Mouse (Mus musculus) thymus, adult 2 months (tissue): ENCODE data around the gene Pcbp3. TPM values are rescaled to one million over a fixed set of nuclear protein-coding genes. Genes with fewer than 3 reads are reported as not detected.

Experiments used
- DNase-seq: peaks from one replicate; pipeline ENCODE4 v3.0.0; 2021
- H3K27ac ChIP-seq: fragments of 200-500 bp; 2 replicates; pipeline ENCODE4 v1.5.1; 2012; ENCODE audit warnings: low read length, control low read depth; ENCODE audit not compliant: control insufficient read depth, insufficient read depth
- H3K27me3 ChIP-seq: fragments of 200-500 bp; 2 replicates; pipeline ENCODE4 v1.6.1; 2012; ENCODE audit warnings: mild to moderate bottlenecking, low read length, moderate library complexity, mixed read lengths; ENCODE audit not compliant: control insufficient read depth, insufficient read depth
- H3K36me3 ChIP-seq: fragments of 200-500 bp; 2 replicates; pipeline ENCODE4 v1.6.1; 2012; ENCODE audit warnings: mild to moderate bottlenecking, low read length, moderate library complexity; ENCODE audit not compliant: control insufficient read depth, insufficient read depth
- H3K4me1 ChIP-seq: fragments of 200-500 bp; replicated peaks from 2 replicates; pipeline ENCODE4 v1.6.1; 2012; ENCODE audit warnings: low read length; ENCODE audit not compliant: control insufficient read depth, insufficient read depth
- H3K4me3 ChIP-seq: fragments of 200-500 bp; 2 replicates; pipeline ENCODE4 v1.5.1; 2012; ENCODE audit warnings: mild to moderate bottlenecking, low read length, control low read depth, moderate library complexity; ENCODE audit not compliant: control insufficient read depth, insufficient read depth
- CTCF ChIP-seq: fragments of 200-500 bp; IDR thresholded peaks from 2 replicates; pipeline ENCODE4 v1.5.1; 2012; ENCODE audit warnings: mild to moderate bottlenecking, control low read depth, low read length, moderate library complexity, borderline replicate concordance; ENCODE audit not compliant: control insufficient read depth, poor library complexity, insufficient read depth; ENCODE audit errors: extremely low read depth
- POLR2A ChIP-seq: fragments of 200-500 bp; IDR thresholded peaks from 2 replicates; pipeline ENCODE4 v1.6.1; 2012; ENCODE audit warnings: mild to moderate bottlenecking, low read length, control low read depth, moderate library complexity; ENCODE audit not compliant: control insufficient read depth, poor library complexity, insufficient read depth; ENCODE audit errors: extremely low read depth
- WGBS: fragments of 180-500 bp; shearing (Covaris S2); methylation state at CpG from one replicate; pipeline ENCODE4 v1.1.7; 2018; 5-methylcytosine and 5-hydroxymethylcytosine counted together
- polyA plus RNA-seq: library from polyadenylated mRNA; depleted of rRNA; stranded (reverse); fragments of >200 nt; gene quantifications from 2 replicates; pipeline ENCODE4 v1.2.3, GENCODE M21; 2012

Pcbp3 gene
- polyA plus RNA-seq, 1 experiment: 12.7 TPM

- no peak for DNase-seq
- H3K36me3 ChIP-seq: no peaks in the 10 kb centered on the region
- no peak overlapping the region for H3K4me3 ChIP-seq
- TF ChIP-seq POLR2A (no peak), CTCF (no peak)
- peaks cover 14% of the 10 kb centered on the region for H3K4me1 ChIP-seq
- no peaks in the 10 kb centered on the region for H3K27me3 ChIP-seq
- WGBS: 39% methylated on average over 6 of the region's 6 CpGs
- H3K27ac ChIP-seq: no peak overlapping the region
Observed at GRCm38 (mm10) chr10:76964436-76964835, 2.7 kb upstream of the Pcbp3 start.

GRCm38 (mm10) chr10:76963997-76964396, 2.3 kb upstream of the Pcbp3 start:
- 78% methylated on average over 9 of the region's 9 CpGs for WGBS
- Histone ChIP-seq H3K27me3 (no peaks in the 10 kb centered on the region), H3K4me1 (peaks cover 14% of the 10 kb centered on the region), H3K27ac (no peak overlapping the region), H3K36me3 (no peaks in the 10 kb centered on the region), H3K4me3 (no peak overlapping the region)
- peak; percentile 9 for DNase-seq
- no peak for TF ChIP-seq POLR2A
- no peak for TF ChIP-seq CTCF

GRCm38 (mm10) chr10:76961156-76961555, 531 bp downstream of the Pcbp3 start:
- Histone ChIP-seq H3K27me3 (no peaks in the 10 kb centered on the region), H3K4me1 (peaks cover 14% of the 10 kb centered on the region), H3K36me3 (no peaks in the 10 kb centered on the region), H3K27ac (no peak overlapping the region), H3K4me3 (peak overlapping the region; percentile 69)
- DNase-seq: no peak
- WGBS: 31% methylated on average over 11 of the region's 11 CpGs
- TF ChIP-seq CTCF (no peak), POLR2A (no peak)

- Histone ChIP-seq H3K4me3 (no peak overlapping the region), H3K36me3 (no peaks in the 10 kb centered on the region), H3K27ac (no peak overlapping the region), H3K4me1 (peaks cover 14% of the 10 kb centered on the region), H3K27me3 (no peaks in the 10 kb centered on the region)
- 68% methylated on average over 3 of the region's 3 CpGs for WGBS
- peak; percentile 25 for DNase-seq
- no peak for TF ChIP-seq POLR2A
- TF ChIP-seq CTCF: no peak
Observed at GRCm38 (mm10) chr10:76958201-76958600, 3.5 kb downstream of the Pcbp3 start.

GRCm38 (mm10) chr10:76956200-76956599, 5.5 kb downstream of the Pcbp3 start:
- DNase-seq: peak; percentile 26
- H3K27me3 ChIP-seq: no peaks in the 10 kb centered on the region
- H3K27ac ChIP-seq: no peak overlapping the region
- TF ChIP-seq CTCF (no peak), POLR2A (no peak)
- 76% methylated on average over 6 of the region's 6 CpGs for WGBS
- H3K4me3 ChIP-seq: no peak overlapping the region
- H3K36me3 ChIP-seq: no peaks in the 10 kb centered on the region
- H3K4me1 ChIP-seq: peaks cover 7% of the 10 kb centered on the region

- 90% methylated on average over 4 of the region's 4 CpGs for WGBS
- no peaks in the 10 kb centered on the region for H3K36me3 ChIP-seq
- no peak overlapping the region for H3K27ac ChIP-seq
- DNase-seq: no peak
- no peaks in the 10 kb centered on the region for H3K4me1 ChIP-seq
- no peak overlapping the region for H3K4me3 ChIP-seq
- TF ChIP-seq CTCF (no peak), POLR2A (no peak)
- no peaks in the 10 kb centered on the region for H3K27me3 ChIP-seq
Observed at GRCm38 (mm10) chr10:76941038-76941437, 20.6 kb downstream of the Pcbp3 start.

- Histone ChIP-seq H3K4me3 (no peak overlapping the region), H3K36me3 (no peaks in the 10 kb centered on the region), H3K4me1 (no peaks in the 10 kb centered on the region), H3K27me3 (no peaks in the 10 kb centered on the region), H3K27ac (no peak overlapping the region)
- WGBS: 95% methylated on average over 6 of the region's 6 CpGs
- no peak for DNase-seq
- TF ChIP-seq CTCF (no peak), POLR2A (no peak)
Observed at GRCm38 (mm10) chr10:76936827-76937226, 24.9 kb downstream of the Pcbp3 start.
